Mouse (Mus musculus): ENCODE measurements around the gene Oas1e. TPM values are rescaled to one million over a fixed set of nuclear protein-coding genes. Genes with fewer than 3 reads are reported as not detected.

Oas1e gene
- not detected for polyA plus RNA-seq (2014; fragmentation: Illumina TruSeq; extraction: RNeasy Lipid Tissue Mini Kit (QIAGEN cat#74804); ENCODE audit: low read depth, low replicate concordance)

GRCm38 (mm10) chr5:120795480-120796034, at the start of gene Oas1e:
Oas1e (minus strand) TSS chr5:120795530.

GRCm38 (mm10) chr5:120811951-120812819, 16.9 kb upstream of the Oas1e start, which contains the start of gene Oas1c:
Oas1c (minus strand) TSS chr5:120812514.

GRCm38 (mm10) chr5:120777478-120777877, 17.9 kb downstream of the Oas1e start, which contains the start of gene Oas3:
Oas3 (minus strand) TSS chr5:120777661.

GRCm38 (mm10) chr5:120749688-120750087, 45.6 kb downstream of the Oas1e start, which contains the start of gene Oas2:
Oas2 (minus strand) TSS chr5:120749853.

Other genes with a start within 250 kb of the Oas1e start
- 24.0 TPM for gene Tpcn1, start 206.9 kb downstream of the Oas1e start, polyA plus RNA-seq (2014; fragmentation: Illumina TruSeq; extraction: RNeasy Lipid Tissue Mini Kit (QIAGEN cat#74804); ENCODE audit: low read depth, low replicate concordance)
- not detected for gene Iqcd, start 206.5 kb downstream of the Oas1e start, polyA plus RNA-seq (2014; fragmentation: Illumina TruSeq; extraction: RNeasy Lipid Tissue Mini Kit (QIAGEN cat#74804); ENCODE audit: low read depth, low replicate concordance)
- 13.1 TPM for gene Rita1, start 182.9 kb downstream of the Oas1e start, polyA plus RNA-seq (2014; fragmentation: Illumina TruSeq; extraction: RNeasy Lipid Tissue Mini Kit (QIAGEN cat#74804); ENCODE audit: low read depth, low replicate concordance)
- gene Ddx54, start 182.8 kb downstream of the Oas1e start, polyA plus RNA-seq (2014; fragmentation: Illumina TruSeq; extraction: RNeasy Lipid Tissue Mini Kit (QIAGEN cat#74804); ENCODE audit: low read depth, low replicate concordance): 15.9 TPM
- not detected for gene Cfap73, start 161.3 kb downstream of the Oas1e start, polyA plus RNA-seq (2014; fragmentation: Illumina TruSeq; extraction: RNeasy Lipid Tissue Mini Kit (QIAGEN cat#74804); ENCODE audit: low read depth, low replicate concordance)
- not detected for gene Rasal1, start 146.7 kb downstream of the Oas1e start, polyA plus RNA-seq (2014; fragmentation: Illumina TruSeq; extraction: RNeasy Lipid Tissue Mini Kit (QIAGEN cat#74804); ENCODE audit: low read depth, low replicate concordance)
- 0.73 TPM for gene Dtx1, start 83.6 kb downstream of the Oas1e start, polyA plus RNA-seq (2014; fragmentation: Illumina TruSeq; extraction: RNeasy Lipid Tissue Mini Kit (QIAGEN cat#74804); ENCODE audit: low read depth, low replicate concordance)
- gene Oas2, start 45.7 kb downstream of the Oas1e start, polyA plus RNA-seq (2014; fragmentation: Illumina TruSeq; extraction: RNeasy Lipid Tissue Mini Kit (QIAGEN cat#74804); ENCODE audit: low read depth, low replicate concordance): 8.4 TPM
- 0.37 TPM for gene Oas3, start 17.9 kb downstream of the Oas1e start, polyA plus RNA-seq (2014; fragmentation: Illumina TruSeq; extraction: RNeasy Lipid Tissue Mini Kit (QIAGEN cat#74804); ENCODE audit: low read depth, low replicate concordance)
- 0.71 TPM for gene Oas1c, start 17.0 kb upstream of the Oas1e start, polyA plus RNA-seq (2014; fragmentation: Illumina TruSeq; extraction: RNeasy Lipid Tissue Mini Kit (QIAGEN cat#74804); ENCODE audit: low read depth, low replicate concordance)
- not detected for gene Oas1f, start 51.8 kb upstream of the Oas1e start, polyA plus RNA-seq (2014; fragmentation: Illumina TruSeq; extraction: RNeasy Lipid Tissue Mini Kit (QIAGEN cat#74804); ENCODE audit: low read depth, low replicate concordance)
- not detected for gene Oas1h, start 65.9 kb upstream of the Oas1e start, polyA plus RNA-seq (2014; fragmentation: Illumina TruSeq; extraction: RNeasy Lipid Tissue Mini Kit (QIAGEN cat#74804); ENCODE audit: low read depth, low replicate concordance)
- gene Oas1g, start 92.1 kb upstream of the Oas1e start, polyA plus RNA-seq (2014; fragmentation: Illumina TruSeq; extraction: RNeasy Lipid Tissue Mini Kit (QIAGEN cat#74804); ENCODE audit: low read depth, low replicate concordance): 2.9 TPM
- 3.8 TPM for gene Oas1a, start 112.0 kb upstream of the Oas1e start, polyA plus RNA-seq (2014; fragmentation: Illumina TruSeq; extraction: RNeasy Lipid Tissue Mini Kit (QIAGEN cat#74804); ENCODE audit: low read depth, low replicate concordance)
- not detected for gene Oas1d, start 119.0 kb upstream of the Oas1e start, polyA plus RNA-seq (2014; fragmentation: Illumina TruSeq; extraction: RNeasy Lipid Tissue Mini Kit (QIAGEN cat#74804); ENCODE audit: low read depth, low replicate concordance)
- not detected for gene Rph3a, start 214.6 kb upstream of the Oas1e start, polyA plus RNA-seq (2014; fragmentation: Illumina TruSeq; extraction: RNeasy Lipid Tissue Mini Kit (QIAGEN cat#74804); ENCODE audit: low read depth, low replicate concordance)

Measured in heart, adult 10 weeks (tissue).